Mouse (Mus musculus) lung, embryonic 14.5 days (tissue): ENCODE results near the gene Dppa4. TPM values are rescaled to one million over a fixed set of nuclear protein-coding genes. Genes with fewer than 3 reads are reported as not detected.
"Not testable (repeated sequence)": the region's sequence is repeated elsewhere in the genome, so short reads cannot be mapped to it uniquely, and the experiment has no call there.

Source experiments
- ATAC-seq: fragments of 200-750 bp; cut with Nextera tagmentation; 2 replicates; pipeline ENCODE4 v1.8.0; 2017; ENCODE audit warnings: mild to moderate bottlenecking, moderate TSS enrichment, moderate library complexity; ENCODE audit not compliant: insufficient read depth
- DNase-seq: peaks from one replicate; pipeline ENCODE4 v3.0.0-alpha.2; 2015
- H3K27ac ChIP-seq: fragments of 300-500 bp; sonication (generic); 2 replicates; pipeline ENCODE4 v1.5.1; 2014; ENCODE audit warnings: low read depth, mild to moderate bottlenecking, moderate library complexity
- H3K27me3 ChIP-seq: fragments of 300-500 bp; sonication (generic); 2 replicates; pipeline ENCODE4 v1.6.1; 2014; ENCODE audit warnings: low read length, control low read depth; ENCODE audit not compliant: insufficient read depth
- H3K36me3 ChIP-seq: fragments of 300-500 bp; sonication (generic); 2 replicates; pipeline ENCODE4 v1.6.1; 2014; ENCODE audit warnings: control low read depth; ENCODE audit not compliant: insufficient read depth
- H3K4me1 ChIP-seq: fragments of 300-500 bp; sonication (generic); 2 replicates; pipeline ENCODE4 v1.6.1; 2014; ENCODE audit warnings: antibody characterized with exemption, control low read depth; ENCODE audit not compliant: insufficient read depth
- H3K4me2 ChIP-seq: fragments of 300-500 bp; sonication (generic); 2 replicates; pipeline ENCODE4 v1.6.1; 2014; ENCODE audit warnings: mild to moderate bottlenecking
- H3K4me3 ChIP-seq: fragments of 300-500 bp; sonication (generic); 2 replicates; pipeline ENCODE4 v1.5.1; 2014; ENCODE audit warnings: low read depth, low read length
- H3K9ac ChIP-seq: fragments of 300-500 bp; sonication (generic); 2 replicates; pipeline ENCODE4 v1.6.1; 2014
- H3K9me3 ChIP-seq: fragments of 300-500 bp; sonication (generic); 2 replicates; pipeline ENCODE4 v1.6.1; 2016; ENCODE audit warnings: low read depth, low read length, control low read depth
- CTCF ChIP-seq: IDR thresholded peaks from 2 replicates; pipeline ENCODE4 v1.5.1; 2016; ENCODE audit warnings: antibody characterized with exemption, low read depth
- WGBS: fragments of 180-500 bp; shearing (Covaris S2); extraction: QIAGEN DNeasy Blood & Tissue Kit; methylation state at CpG from one replicate; pipeline ENCODE4 v1.1.7; 2014; 5-methylcytosine and 5-hydroxymethylcytosine counted together
- polyA plus RNA-seq: library from polyadenylated mRNA; unstranded; fragments of >200 nt; fragmentation: Nextera tagmentation; extraction: Ambion mirVana; gene quantifications from 2 replicates; pipeline ENCODE4 v1.2.1, GENCODE M21; 2014

The Dppa4 gene
- polyA plus RNA-seq, 1 experiment from 2014 or later, result not detected

DNA sequence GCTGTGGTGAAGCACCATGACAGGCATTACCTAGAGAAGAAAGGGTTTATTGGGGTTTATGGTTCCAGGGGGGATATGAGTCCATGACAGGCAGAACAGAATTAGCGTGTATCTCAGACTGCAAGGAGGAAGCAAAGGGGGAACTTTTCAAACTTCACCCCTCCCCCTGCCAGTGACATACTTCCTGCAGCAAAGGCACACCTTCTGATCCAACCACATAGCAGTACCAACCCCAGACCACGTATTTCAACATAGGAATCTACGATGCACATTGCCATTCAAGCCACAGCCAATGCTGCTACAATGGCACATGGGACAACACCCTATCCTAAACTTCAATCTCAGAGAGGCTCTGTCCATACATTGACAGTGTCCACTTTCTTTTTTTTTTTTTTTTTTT lies 16.4 kb downstream of the Dppa4 start:
- Histone ChIP-seq H3K9ac (no peak overlapping the region), H3K27ac (no peak overlapping the region), H3K27me3 (no peaks in the 10 kb centered on the region), H3K4me1 (no peaks in the 10 kb centered on the region), H3K4me3 (no peak overlapping the region), H3K9me3 (no peaks in the 10 kb centered on the region), H3K4me2 (no peak overlapping the region), H3K36me3 (no peaks in the 10 kb centered on the region)
- WGBS, result 85% methylated on average over 3 of the region's 3 CpGs
- TF ChIP-seq CTCF, result no peak
- ATAC-seq (no peak), DNase-seq (no peak)

DNA sequence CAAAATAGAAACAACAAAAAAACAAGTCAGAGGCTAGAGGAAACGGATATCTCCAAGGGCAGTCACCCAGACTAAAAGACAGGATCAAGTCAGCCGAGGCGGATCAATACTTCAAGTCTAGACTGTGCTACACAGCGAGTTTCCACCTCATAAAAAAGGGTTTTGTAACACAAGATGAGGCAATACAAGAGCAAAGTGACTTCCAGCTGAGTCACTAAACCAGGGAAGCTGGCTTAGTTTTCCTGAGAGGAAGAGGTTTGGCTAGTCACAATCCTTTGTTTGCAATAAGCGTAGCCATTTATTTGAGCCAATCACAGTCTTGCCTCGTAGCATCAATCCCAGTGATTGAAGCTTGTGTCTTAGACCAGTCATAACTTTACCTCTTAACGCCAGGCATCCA lies 20.0 kb downstream of the Dppa4 start, which contains the start of gene Dppa2:
Gene Dppa2 (plus strand): TSS at position 400 of the 400 bp plus-strand sequence.
- no peak for TF ChIP-seq CTCF
- DNase-seq, result no peak

DNA sequence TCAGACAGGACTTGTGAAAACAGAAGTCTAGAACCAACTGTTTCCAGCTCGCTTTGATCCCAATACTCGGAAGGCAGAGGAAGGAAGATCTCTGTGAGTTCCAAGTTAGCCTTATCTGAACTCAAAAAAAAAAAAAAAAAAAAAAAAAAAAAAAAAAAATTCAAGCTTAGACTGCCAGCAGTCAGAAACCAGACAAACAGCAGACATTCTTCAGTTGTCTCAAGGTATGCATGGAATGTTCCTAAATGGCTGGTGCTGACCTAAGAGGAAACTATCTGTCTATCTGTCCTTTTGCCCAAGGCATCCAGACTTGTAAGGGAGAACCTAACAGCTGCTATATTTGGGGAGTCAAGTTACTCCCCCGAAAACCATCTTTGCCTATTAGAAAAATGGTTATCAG lies 20.4 kb downstream of the Dppa4 start:
- Histone ChIP-seq H3K27ac (no peak overlapping the region), H3K36me3 (no peaks in the 10 kb centered on the region), H3K4me3 (no peak overlapping the region), H3K9ac (no peak overlapping the region), H3K4me2 (no peak overlapping the region), H3K4me1 (no peaks in the 10 kb centered on the region), H3K9me3 (no peaks in the 10 kb centered on the region), H3K27me3 (no peaks in the 10 kb centered on the region)
- ATAC-seq (no peak), DNase-seq (no peak)
- WGBS, result 61% methylated on average over 3 of the region's 3 CpGs
- TF ChIP-seq CTCF, result no peak

More for the DNA sequence above, 20.0 kb downstream of the Dppa4 start, which contains the start of gene Dppa2:
- no peak for ATAC-seq
- H3K9ac ChIP-seq, result no peak within 1 kb of the TSS
- no peaks in the 10 kb centered on the region for H3K4me1 ChIP-seq
- WGBS, result 85% methylated on average over 7 of the region's 7 CpGs
- no peak within 1 kb of the TSS for H3K4me3 ChIP-seq
- no peak within 1 kb of the TSS for H3K27ac ChIP-seq
- H3K4me2 ChIP-seq, result no peak within 1 kb of the TSS
- no peaks in the 10 kb centered on the region for H3K9me3 ChIP-seq
- no peaks in the 10 kb centered on the region for H3K27me3 ChIP-seq
- no peaks in the 10 kb centered on the region for H3K36me3 ChIP-seq

DNA sequence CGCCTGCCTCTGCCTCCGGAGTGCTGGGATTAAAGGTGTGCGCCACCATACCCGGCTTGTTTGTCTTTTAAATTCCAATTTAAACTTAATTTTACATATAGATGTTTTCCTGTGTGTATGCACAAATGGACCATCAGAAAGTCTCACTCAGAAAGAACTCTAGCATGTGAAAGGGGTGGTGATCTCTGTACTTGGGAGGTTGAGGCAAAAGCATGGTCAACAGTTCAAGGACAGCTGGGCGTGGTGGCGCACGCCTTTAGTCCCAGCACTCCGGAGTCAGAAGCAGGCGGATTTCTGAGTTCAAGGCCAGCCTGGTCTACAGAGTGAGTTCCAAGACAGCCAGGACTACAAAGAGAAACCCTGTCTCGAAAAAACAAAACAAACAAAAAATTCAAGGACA lies 25.4 kb downstream of the Dppa4 start:
- H3K4me3 ChIP-seq, H3K9me3 ChIP-seq, H3K27ac ChIP-seq, H3K27me3 ChIP-seq, H3K4me2 ChIP-seq, H3K9ac ChIP-seq, DNase-seq, ATAC-seq, H3K36me3 ChIP-seq, H3K4me1 ChIP-seq: not testable (repeated sequence)
- 92% methylated on average over 10 of the region's 10 CpGs for WGBS

DNA sequence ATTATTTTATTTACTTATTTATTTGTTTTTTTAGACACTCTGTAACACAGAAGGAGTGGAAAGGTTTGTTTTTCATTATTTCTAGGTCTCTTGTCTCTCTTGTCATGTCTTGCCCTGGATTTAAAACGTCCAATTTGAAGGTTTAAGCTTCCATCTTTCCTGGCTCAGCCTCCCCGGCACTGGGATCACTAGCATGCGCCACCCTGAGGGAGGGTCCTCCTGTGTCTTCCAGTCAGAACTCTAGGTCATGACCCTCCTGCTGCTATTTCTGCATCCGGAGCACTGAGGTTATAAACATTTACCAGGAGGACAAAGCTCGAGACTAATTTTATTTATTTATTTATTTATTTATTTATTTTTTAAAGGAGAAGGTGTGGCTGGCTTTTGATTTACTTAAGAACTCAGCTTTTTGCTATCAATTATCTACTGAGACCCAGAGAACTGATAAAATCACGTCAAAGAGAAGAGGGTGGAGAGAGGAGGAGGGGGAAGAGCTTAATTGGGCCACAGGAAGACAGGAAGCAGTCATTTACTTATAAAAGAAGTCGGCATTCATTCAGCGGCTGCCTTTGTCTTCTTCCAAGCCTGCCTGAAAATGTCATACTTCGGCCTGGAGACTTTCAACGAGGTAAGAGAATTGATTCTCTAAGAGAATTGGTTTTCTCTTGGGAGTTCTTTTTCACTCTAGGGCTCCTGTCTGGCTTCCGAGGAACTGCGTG lies 26.5 kb downstream of the Dppa4 start:
- H3K27ac ChIP-seq, result no peak overlapping the region
- H3K4me1 ChIP-seq, result no peaks in the 10 kb centered on the region
- no peak overlapping the region for H3K4me3 ChIP-seq
- no peak for ATAC-seq
- H3K9ac ChIP-seq, result no peak overlapping the region
- DNase-seq, result no peak
- H3K4me2 ChIP-seq, result no peak overlapping the region
- no peaks in the 10 kb centered on the region for H3K36me3 ChIP-seq
- no peaks in the 10 kb centered on the region for H3K27me3 ChIP-seq
- no peaks in the 10 kb centered on the region for H3K9me3 ChIP-seq
- 80% methylated on average over 12 of the region's 12 CpGs for WGBS
- no peak for TF ChIP-seq CTCF

DNA sequence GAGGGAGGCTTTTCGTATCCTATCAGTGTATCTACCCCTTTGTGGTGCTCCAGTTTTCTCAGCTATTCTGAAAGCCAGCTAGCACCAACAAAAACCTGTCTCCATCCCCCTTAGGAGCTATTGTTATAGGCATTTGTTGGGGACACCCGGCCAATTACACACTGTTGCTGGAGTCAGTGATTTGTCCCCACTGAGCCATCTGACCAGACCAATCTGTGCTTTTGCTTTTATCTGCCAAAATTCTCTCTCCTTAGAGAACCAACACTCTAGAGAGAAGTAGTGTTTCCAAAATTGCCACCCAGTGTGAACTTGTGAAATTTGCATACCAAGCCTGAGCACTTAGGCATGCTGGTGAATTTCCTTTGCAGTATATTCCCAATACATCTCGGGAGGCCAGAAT lies 31.8 kb downstream of the Dppa4 start:
- 92% methylated on average over 3 of the region's 3 CpGs for WGBS
- Histone ChIP-seq H3K27me3 (no peaks in the 10 kb centered on the region), H3K4me2 (no peak overlapping the region), H3K36me3 (no peaks in the 10 kb centered on the region), H3K9ac (no peak overlapping the region), H3K4me1 (no peaks in the 10 kb centered on the region), H3K9me3 (no peaks in the 10 kb centered on the region), H3K27ac (no peak overlapping the region), H3K4me3 (no peak overlapping the region)
- ATAC-seq, result no peak
- no peak for DNase-seq
- no peak for TF ChIP-seq CTCF

DNA sequence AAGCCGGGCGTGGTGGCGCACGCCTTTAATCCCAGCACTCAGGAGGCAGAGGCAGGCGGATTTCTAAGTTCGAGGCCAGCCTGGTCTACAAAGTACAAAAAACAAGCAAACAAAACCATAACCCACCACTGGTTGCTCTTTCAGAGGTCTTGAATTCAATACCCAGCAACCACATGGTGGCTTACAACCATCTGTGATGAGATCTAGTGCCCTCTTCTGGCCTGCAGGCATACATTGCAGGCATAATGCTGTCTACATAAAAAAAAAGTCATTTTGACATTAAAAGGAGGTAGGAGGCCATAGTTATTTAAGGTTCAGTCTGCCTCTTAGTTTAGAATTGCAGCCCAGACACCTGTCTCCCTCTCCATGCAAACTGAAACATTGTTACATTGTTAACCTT lies 37.2 kb downstream of the Dppa4 start:
- H3K36me3 ChIP-seq, result no peaks in the 10 kb centered on the region
- ATAC-seq, result no peak
- no peaks in the 10 kb centered on the region for H3K27me3 ChIP-seq
- H3K9ac ChIP-seq, result no peak overlapping the region
- TF ChIP-seq CTCF, result peak; percentile 35
- H3K27ac ChIP-seq, result no peak overlapping the region
- no peak overlapping the region for H3K4me3 ChIP-seq
- no peak for DNase-seq
- no peak overlapping the region for H3K4me2 ChIP-seq
- H3K4me1 ChIP-seq, result no peaks in the 10 kb centered on the region
- WGBS, result 96% methylated on average over 6 of the region's 6 CpGs
- no peaks in the 10 kb centered on the region for H3K9me3 ChIP-seq
